Mouse (Mus musculus): ENCODE results near the gene Dcst1. TPM values are rescaled to one million over a fixed set of nuclear protein-coding genes. Genes with fewer than 3 reads are reported as not detected.
A peak's percentile ranks its signal among the peaks of the same experiment; 100 is the strongest.

Gene Dcst1
- polyA plus RNA-seq, 1 experiment from 2014 or later: 23.5 TPM

DNA sequence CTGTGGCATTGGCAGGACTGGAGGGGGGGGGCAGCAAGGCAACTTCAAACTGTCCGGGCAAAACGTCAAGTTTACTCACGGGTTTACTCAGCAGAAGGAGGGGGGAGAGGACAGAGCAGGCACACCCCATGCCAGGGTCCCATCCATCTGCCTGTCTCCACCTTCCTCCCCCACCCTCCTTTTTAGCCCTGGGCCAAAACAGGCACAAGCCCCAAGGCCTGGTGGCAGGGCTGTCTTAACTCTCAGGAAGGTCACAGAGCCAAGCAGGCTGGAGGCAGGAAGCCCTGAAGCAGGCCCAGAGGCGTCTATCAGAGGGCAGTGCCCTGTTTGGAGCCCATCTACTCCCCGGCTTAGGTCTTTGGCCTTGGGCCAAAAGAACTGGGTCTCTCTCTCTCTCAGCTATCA lies 25.1 kb upstream of the Dcst1 start:
- H3K36me3 ChIP-seq (ENCODE audit: control insufficient read depth, insufficient read depth): no peaks in the 10 kb centered on the region; the same call in 1 of the 2 replicates
- 17% methylated on average over 5 of the region's 5 CpGs for WGBS
- TF ChIP-seq CTCF (IDR thresholded peaks at IDR 0.05; ENCODE audit: low read depth): no peak
- no peaks in the 10 kb centered on the region for H3K9me3 ChIP-seq (ENCODE audit: control insufficient read depth)
- ATAC-seq: no peak
- H3K27me3 ChIP-seq (replicated peaks; ENCODE audit: control insufficient read depth, insufficient read depth, low read length): no peaks in the 10 kb centered on the region
- H3K4me2 ChIP-seq (replicated peaks; ENCODE audit: low read depth): peak overlapping the region; percentile 85
- H3K27ac ChIP-seq (ENCODE audit: low read depth, low read length): peak overlapping the region; percentile 97
- H3K9ac ChIP-seq (ENCODE audit: low read depth, low read length): peak overlapping the region; percentile 83; the same call in 1 of the 2 replicates
- H3K4me3 ChIP-seq (ENCODE audit: low read depth, low read length): peak overlapping the region; percentile 76
- H3K4me1 ChIP-seq (replicated peaks; ENCODE audit: control insufficient read depth, insufficient read depth, low read length): peaks cover 6% of the 10 kb centered on the region; the same call in 1 of the 2 replicates

- 38% methylated on average over 5 of the region's 6 CpGs for WGBS
- Histone ChIP-seq H3K4me2 (replicated peaks; ENCODE audit: low read depth) (peak overlapping the region; percentile 85), H3K36me3 (ENCODE audit: control insufficient read depth, insufficient read depth) (peaks cover 6% of the 10 kb centered on the region; the same call in 1 of the 2 replicates), H3K9ac (ENCODE audit: low read depth, low read length) (0 out of 2 replicates have a peak overlapping the region, but pooled peaks have one; percentile 83), H3K9me3 (ENCODE audit: control insufficient read depth) (no peaks in the 10 kb centered on the region), H3K27me3 (replicated peaks; ENCODE audit: control insufficient read depth, insufficient read depth, low read length) (no peaks in the 10 kb centered on the region), H3K4me1 (replicated peaks; ENCODE audit: control insufficient read depth, insufficient read depth, low read length) (peaks cover 6% of the 10 kb centered on the region; the same call in 1 of the 2 replicates), H3K27ac (ENCODE audit: low read depth, low read length) (peak overlapping the region; percentile 97), H3K4me3 (ENCODE audit: low read depth, low read length) (no peak overlapping the region)
- TF ChIP-seq CTCF (IDR thresholded peaks at IDR 0.05; ENCODE audit: low read depth): no peak
- peak; percentile 40 for ATAC-seq
Observed at GRCm38 (mm10) chr3:89388901-89389740, 24.1 kb upstream of the Dcst1 start.

DNA sequence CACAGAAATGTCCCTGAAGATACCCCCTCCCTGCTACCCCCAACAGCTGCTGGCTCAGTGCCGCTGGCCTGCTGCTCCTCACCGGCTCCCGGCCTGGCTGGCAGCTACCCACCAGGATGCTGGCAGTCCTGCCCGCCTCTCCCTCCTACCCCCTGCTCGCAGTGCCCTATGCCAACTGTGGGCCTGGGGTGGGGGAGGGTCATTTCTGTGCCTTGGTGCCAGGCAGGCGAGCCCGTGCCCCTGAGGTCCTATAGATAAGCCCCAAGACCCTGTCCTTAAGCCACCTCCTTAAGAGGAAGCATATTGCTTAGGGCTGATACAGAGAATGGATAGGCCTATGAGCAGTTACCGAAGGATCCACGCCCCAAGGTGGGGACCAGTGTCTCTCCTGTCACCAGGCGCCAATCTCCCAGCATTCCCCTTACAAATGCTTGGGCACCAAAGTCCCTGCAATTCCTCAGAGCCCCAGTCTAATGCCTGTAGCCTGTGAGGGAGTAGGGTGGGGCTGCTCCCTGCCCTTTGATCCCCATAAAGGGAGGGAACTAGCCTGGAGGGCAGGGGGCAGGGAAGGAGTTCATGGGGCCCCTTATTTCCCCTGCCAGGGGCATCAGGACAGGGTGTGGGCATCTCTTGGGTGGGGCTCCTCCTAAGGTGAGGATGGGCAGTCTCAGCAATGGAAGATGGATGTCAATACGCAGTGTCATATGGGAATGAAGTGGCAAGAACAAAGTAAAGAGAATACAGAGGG lies 23.3 kb upstream of the Dcst1 start:
- H3K36me3 ChIP-seq (ENCODE audit: control insufficient read depth, insufficient read depth): peaks cover 11% of the 10 kb centered on the region; the same call in 1 of the 2 replicates
- no peak for TF ChIP-seq CTCF (IDR thresholded peaks at IDR 0.05; ENCODE audit: low read depth)
- peak overlapping the region; percentile 85 for H3K4me2 ChIP-seq (replicated peaks; ENCODE audit: low read depth)
- H3K9me3 ChIP-seq (ENCODE audit: control insufficient read depth): no peaks in the 10 kb centered on the region
- WGBS: 34% methylated on average over 11 of the region's 11 CpGs
- peak overlapping the region; percentile 40; the same call in 1 of the 2 replicates for H3K9ac ChIP-seq (ENCODE audit: low read depth, low read length)
- H3K27ac ChIP-seq (ENCODE audit: low read depth, low read length): peak overlapping the region; percentile 97
- peak overlapping the region; percentile 26 for H3K4me3 ChIP-seq (ENCODE audit: low read depth, low read length)
- peak; percentile 85 for ATAC-seq
- H3K4me1 ChIP-seq (replicated peaks; ENCODE audit: control insufficient read depth, insufficient read depth, low read length): peaks cover 6% of the 10 kb centered on the region; the same call in 1 of the 2 replicates
- H3K27me3 ChIP-seq (replicated peaks; ENCODE audit: control insufficient read depth, insufficient read depth, low read length): no peaks in the 10 kb centered on the region

- peak overlapping the region; percentile 97 for H3K27ac ChIP-seq (ENCODE audit: low read depth, low read length)
- H3K27me3 ChIP-seq (replicated peaks; ENCODE audit: control insufficient read depth, insufficient read depth, low read length): no peaks in the 10 kb centered on the region
- 40% methylated on average over 11 of the region's 11 CpGs for WGBS
- H3K9me3 ChIP-seq (ENCODE audit: control insufficient read depth): no peaks in the 10 kb centered on the region
- peaks cover 11% of the 10 kb centered on the region; the same call in 1 of the 2 replicates for H3K36me3 ChIP-seq (ENCODE audit: control insufficient read depth, insufficient read depth)
- H3K4me3 ChIP-seq (ENCODE audit: low read depth, low read length): peak overlapping the region; percentile 26
- peak overlapping the region; percentile 40; the same call in 1 of the 2 replicates for H3K9ac ChIP-seq (ENCODE audit: low read depth, low read length)
- ATAC-seq: no peak
- H3K4me2 ChIP-seq (replicated peaks; ENCODE audit: low read depth): peak overlapping the region; percentile 85
- peaks cover 6% of the 10 kb centered on the region; the same call in 1 of the 2 replicates for H3K4me1 ChIP-seq (replicated peaks; ENCODE audit: control insufficient read depth, insufficient read depth, low read length)
- TF ChIP-seq CTCF (IDR thresholded peaks at IDR 0.05; ENCODE audit: low read depth): peak; percentile 31; the same call in 1 of the 2 replicates
Observed at GRCm38 (mm10) chr3:89387632-89388031, 22.6 kb upstream of the Dcst1 start.

DNA sequence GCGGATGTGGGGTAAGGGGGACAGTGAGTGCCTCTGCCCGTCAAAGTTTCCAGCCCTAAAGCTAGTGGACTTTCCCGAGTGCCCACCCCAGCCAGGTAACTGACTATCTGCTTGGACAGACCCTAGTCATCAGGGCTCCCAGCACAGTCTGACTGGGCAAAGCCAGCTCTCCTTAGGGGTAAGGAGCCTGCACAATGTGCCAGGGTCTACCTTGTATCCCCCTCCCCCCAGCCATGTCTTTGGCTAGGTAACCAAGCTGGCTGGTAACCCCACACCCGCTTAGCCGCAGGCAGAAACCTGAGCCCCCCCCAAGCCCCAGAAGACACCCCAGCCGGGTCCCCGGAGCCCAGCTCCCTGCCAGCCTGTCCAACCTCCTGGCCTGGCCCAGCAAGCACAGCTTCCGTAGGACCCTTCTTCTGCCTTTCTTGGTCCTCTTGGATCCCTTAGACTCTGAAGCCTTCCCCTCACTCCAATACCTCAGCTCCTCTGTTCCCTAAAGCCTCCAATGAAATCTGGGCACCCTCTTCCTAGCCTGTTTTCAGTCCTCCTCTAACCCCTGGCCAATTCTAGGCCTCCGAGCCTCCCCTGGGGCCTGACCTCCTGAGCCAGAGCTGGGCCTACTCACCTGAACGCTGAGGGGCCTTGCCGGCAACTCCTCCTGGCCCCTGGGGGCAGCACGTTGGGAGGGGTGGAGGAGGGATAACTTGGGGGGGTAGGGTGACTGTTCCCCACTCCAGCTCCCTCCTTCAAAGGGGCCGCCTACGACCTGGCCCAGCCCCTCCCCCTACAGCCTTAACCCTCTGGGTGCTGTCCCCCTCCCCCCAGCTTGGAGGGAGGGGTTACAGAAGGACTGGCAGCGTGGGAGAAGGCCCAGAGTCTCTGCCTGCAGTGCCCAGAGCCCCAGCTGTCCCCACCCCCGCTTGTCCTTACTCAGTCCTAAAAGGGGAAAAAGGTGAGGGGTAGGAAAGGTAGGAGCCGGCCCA lies 21.7 kb upstream of the Dcst1 start:
- Histone ChIP-seq H3K4me2 (replicated peaks; ENCODE audit: low read depth) (peak overlapping the region; percentile 85), H3K4me3 (ENCODE audit: low read depth, low read length) (peak overlapping the region; percentile 26), H3K27ac (ENCODE audit: low read depth, low read length) (peak overlapping the region; percentile 97), H3K9ac (ENCODE audit: low read depth, low read length) (0 out of 2 replicates have a peak overlapping the region, but pooled peaks have one; percentile 22), H3K4me1 (replicated peaks; ENCODE audit: control insufficient read depth, insufficient read depth, low read length) (peaks cover 6% of the 10 kb centered on the region; the same call in 1 of the 2 replicates), H3K36me3 (ENCODE audit: control insufficient read depth, insufficient read depth) (peaks cover 11% of the 10 kb centered on the region; the same call in 1 of the 2 replicates), H3K9me3 (ENCODE audit: control insufficient read depth) (no peaks in the 10 kb centered on the region), H3K27me3 (replicated peaks; ENCODE audit: control insufficient read depth, insufficient read depth, low read length) (no peaks in the 10 kb centered on the region)
- 56% methylated on average over 17 of the region's 17 CpGs for WGBS
- TF ChIP-seq CTCF (IDR thresholded peaks at IDR 0.05; ENCODE audit: low read depth): no peak
- no peak for ATAC-seq
